Mouse (Mus musculus): ENCODE measurements around the gene Fam25c.
"Not testable (repeated sequence)": the region's sequence is repeated elsewhere in the genome, so short reads cannot be mapped to it uniquely, and the experiment has no call there.

Fam25c gene

DNA sequence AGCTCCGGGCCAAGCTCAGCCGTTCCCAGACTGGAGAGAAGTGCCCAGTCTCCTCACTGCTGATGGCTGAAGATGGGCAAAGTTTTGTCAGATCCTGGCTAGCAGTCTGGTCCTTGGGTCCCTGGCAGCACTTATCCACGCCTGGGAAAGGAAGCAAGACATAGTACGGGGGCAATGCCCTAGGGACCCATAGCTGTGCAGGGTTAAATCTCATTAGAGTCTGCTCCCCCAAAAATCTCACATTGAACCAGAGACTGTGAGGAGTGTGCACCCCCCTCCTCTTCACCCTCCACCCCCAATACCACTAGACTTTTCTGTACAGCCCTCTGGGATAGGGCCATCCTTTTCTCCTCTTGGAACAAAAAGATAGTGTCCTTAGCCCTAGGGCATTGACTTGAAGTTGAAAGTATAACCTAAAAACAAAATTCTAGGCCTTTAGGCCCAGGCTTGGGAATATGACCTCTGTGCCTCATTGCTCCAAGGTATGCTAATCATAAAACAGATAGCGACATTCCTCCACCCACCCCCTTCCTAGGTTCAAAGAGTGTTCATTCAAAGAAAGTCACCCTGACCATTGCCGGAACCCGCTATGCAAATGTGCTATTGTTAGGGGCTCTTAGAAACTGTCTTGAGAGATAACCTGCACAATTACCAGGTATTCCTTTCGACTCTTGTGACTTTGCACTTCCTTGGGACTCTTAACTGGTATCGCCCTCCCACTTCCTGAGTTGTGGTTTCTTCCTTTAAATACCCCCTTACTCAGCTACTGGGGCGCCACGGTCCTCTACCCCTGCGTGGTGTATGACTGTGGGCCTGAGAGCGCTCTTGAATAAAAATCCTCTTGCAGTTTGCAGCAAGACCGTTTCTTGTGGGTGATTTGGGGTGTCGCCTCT, 9.3 kb upstream of the Fam25c start:
- DNase-seq (ENCODE audit: extremely low read depth, insufficient read length, low spot score) = not testable (repeated sequence)

DNA sequence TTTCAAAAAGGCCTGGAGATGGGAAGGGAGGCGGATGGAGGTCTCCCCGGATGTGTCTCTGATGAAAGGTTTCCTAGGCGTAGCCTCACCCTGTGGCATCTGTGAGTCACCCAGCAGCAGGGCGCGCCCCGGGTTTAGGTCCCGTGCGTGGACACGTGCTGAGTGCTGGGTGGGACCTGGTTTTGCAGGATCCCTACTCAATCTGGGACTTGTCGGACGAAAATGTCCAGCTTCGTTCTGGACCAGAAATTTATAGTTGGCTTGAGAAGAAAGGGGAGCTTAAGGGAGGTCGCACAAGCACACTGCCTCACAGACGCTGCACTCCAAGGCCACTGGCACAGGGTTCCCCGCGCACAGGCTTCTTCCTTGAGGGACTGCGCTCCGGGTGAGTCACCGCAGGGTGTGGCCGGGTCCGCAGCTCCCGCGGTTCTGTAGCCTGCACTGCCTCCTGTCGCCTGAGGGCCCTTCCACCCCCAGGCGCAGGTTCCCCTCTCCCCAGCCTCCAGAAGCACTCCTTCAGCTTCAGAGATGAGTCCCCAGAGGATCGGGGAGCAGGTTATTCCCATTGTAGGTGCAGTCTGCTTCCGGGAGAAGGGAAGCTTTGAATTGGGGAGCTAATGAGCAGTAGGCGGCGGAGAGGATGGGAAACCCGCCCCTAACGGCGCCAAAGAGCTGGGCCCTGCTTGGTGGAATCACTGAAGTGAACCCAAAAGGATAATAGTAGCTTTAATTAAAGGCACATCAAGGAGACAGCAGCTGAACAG, 8.4 kb upstream of the Fam25c start:
- DNase-seq (ENCODE audit: extremely low read depth, insufficient read length, low spot score) = peak; percentile 97

GRCm38 (mm10) chr14:34362726-34363445, 7.7 kb upstream of the Fam25c start:
- DNase-seq (ENCODE audit: extremely low read depth, insufficient read length, low spot score) = no peak

GRCm38 (mm10) chr14:34362135-34362534, 6.9 kb upstream of the Fam25c start:
- no peak for DNase-seq (ENCODE audit: extremely low read depth, insufficient read length, low spot score)

DNA sequence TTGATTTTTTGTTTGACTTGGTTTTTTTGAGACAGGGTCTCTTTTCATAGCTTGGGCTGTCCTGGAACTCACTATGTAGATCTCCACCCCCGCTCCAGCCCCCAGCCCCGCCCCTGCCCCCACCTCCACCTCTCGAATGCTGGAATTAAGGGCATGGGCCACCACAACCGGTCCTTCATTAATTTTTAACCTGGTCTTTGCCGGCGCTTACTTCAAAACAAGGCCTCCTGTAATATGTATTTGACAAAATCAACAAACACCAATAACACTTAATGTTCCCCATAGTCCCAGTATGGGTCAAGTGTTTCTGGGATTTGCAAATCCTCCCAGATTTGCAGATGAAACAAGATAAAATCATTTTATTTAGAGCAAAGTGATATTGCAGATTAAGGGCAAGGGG, 5.0 kb upstream of the Fam25c start:
- no peak for DNase-seq (ENCODE audit: extremely low read depth, insufficient read length, low spot score)

DNA sequence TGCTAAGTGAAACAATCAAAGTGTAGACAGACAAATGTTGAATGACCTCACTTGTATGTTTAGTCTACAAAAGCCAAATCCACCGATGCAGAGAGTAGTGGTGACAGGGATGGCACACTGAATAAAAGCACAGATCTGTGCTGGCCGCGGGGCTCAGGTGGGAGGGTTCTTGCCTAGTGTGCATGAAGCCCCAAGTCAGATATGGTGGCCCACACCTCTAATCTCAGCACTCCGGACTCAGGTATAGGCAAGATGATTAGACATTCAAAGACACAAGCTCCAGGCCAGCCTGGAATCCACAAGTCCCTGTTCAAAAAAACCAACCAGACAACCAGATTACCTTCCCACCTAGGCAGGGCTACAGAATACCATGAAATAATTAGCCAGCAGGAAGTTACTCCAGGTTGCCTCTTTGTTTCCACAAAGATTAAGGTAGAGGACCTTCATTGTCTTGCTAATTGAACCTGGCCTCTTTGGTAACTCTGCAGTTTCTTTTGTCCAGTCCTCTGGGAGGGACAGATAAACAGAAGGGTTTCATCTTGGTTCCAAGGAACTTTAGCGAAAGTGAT, 4.5 kb upstream of the Fam25c start:
- DNase-seq (ENCODE audit: extremely low read depth, insufficient read length, low spot score) = no peak

GRCm38 (mm10) chr14:34357671-34358455, 2.6 kb upstream of the Fam25c start:
- DNase-seq (ENCODE audit: extremely low read depth, insufficient read length, low spot score) = no peak

DNA sequence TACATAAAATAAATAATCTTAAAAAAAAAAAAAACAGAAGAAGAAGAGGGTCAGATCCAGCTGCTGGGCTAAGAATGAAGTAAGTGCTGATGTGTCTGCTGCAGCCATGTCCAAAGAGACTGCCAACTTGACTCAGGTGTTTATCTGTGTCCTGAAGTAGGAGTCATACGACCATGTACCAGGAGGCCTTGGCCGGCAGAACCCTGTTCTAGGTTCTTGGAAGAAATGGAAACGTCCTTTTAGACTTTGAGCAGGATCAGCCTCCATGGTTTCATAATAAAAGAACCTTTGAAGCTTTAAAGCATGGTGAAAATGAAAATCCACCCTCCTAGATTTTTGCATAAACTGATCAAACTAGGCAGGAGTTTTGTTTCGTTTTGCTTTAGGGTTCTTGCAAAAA, 777 bp downstream of the Fam25c start:
- no peak for DNase-seq (ENCODE audit: extremely low read depth, insufficient read length, low spot score)

DNA sequence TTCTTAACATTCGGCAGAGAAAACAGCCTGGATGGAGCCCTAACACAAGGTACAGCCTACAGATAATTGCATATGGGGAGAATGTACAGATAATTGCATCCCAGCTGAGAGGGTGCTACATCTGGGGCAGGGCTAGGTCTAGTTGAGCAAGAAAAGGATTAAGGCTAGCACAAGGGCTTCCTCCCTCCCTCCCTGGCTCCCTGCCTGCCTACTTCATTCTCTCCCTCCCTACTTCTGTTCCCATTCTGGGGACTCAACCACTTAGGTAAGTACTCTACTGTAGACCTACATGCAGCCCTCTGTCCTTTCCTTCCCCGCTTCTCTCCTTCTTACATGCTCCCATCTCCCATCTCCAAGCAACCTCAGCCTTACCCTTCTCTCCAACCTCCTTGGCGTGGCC, 1.9 kb downstream of the Fam25c start:
- DNase-seq (ENCODE audit: extremely low read depth, insufficient read length, low spot score) = no peak

DNA sequence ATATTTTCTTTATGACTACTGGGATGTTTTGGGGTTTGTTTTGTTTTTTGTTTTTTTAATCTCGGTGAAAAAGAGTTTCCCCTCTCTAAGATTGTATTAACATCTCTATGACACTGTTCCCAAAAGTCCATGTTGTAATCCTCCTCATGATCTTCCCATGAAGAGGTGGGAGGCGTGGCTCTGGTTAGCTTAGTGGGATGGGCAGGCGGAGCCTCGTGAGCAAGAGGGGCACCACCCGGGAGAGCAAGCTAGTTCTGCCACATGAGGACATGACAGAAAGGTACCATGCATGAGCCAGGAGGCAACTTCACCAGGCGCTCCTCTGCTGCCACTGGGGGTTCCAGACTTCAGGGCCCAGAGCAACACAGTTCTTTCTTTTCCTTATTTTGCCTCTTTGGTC, 2.7 kb downstream of the Fam25c start:
- DNase-seq (ENCODE audit: extremely low read depth, insufficient read length, low spot score) = no peak

DNA sequence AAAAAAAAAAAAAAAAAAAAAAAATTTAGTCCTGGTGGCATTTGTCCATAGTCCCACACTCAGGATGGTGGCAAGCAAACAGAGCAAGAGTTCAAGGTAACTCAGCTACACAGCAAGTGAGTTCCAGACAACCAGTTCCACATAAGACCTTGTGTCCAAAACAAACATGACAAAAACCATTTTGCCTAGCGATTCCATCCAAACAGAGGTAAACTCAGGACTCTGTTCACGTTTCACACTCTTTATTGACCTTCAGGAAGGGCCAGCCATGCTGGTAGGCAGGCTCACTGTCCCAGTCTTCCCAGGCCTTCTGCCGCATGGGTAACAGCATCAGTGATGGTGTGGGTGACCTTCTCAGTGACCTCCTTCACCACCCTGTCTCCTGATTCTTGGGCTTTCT, 3.6 kb downstream of the Fam25c start:
- no peak for DNase-seq (ENCODE audit: extremely low read depth, insufficient read length, low spot score)

- DNase-seq (ENCODE audit: extremely low read depth, insufficient read length, low spot score) = no peak
Observed at GRCm38 (mm10) chr14:34349007-34349406, 6.2 kb downstream of the Fam25c start.

DNA sequence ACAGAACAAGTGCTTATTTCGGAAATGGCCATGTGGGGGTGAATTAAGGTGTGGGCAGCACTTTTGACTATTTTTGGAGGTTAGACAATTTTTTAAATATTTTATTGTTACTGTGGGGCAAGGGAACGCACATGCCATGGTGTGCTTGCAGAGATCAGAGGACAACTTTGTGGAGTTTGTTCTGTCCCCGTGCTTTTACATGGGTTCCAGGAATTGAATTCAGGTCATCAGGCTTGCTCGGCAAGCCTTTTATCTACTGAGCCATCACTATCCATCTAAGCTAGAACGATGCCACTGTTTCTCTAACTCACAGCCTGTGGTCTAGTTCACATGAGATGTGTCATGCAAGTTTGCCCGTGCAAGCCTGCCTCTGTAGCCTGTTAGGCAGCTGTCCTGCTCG, 6.9 kb downstream of the Fam25c start:
- no peak for DNase-seq (ENCODE audit: extremely low read depth, insufficient read length, low spot score)

DNA sequence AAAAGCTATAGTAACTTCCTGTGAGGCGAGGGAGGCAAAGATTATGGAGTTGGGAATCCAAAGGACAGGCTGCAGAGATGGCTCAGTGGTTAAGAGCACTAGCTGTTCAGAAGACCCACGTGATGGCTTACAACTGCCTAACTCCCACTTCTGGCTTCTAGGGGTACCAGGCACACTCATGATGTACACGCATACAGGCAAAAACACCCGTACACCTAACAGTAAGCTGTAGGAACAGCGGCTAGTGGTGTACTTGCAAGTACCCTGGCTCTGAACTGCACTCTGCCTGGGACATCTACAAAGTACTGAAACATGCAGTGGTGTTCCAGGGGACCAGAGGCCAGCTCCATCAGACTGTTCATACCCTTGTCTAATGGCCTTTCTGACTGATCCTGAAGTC, 8.1 kb downstream of the Fam25c start:
- DNase-seq (ENCODE audit: extremely low read depth, insufficient read length, low spot score) = no peak

DNA sequence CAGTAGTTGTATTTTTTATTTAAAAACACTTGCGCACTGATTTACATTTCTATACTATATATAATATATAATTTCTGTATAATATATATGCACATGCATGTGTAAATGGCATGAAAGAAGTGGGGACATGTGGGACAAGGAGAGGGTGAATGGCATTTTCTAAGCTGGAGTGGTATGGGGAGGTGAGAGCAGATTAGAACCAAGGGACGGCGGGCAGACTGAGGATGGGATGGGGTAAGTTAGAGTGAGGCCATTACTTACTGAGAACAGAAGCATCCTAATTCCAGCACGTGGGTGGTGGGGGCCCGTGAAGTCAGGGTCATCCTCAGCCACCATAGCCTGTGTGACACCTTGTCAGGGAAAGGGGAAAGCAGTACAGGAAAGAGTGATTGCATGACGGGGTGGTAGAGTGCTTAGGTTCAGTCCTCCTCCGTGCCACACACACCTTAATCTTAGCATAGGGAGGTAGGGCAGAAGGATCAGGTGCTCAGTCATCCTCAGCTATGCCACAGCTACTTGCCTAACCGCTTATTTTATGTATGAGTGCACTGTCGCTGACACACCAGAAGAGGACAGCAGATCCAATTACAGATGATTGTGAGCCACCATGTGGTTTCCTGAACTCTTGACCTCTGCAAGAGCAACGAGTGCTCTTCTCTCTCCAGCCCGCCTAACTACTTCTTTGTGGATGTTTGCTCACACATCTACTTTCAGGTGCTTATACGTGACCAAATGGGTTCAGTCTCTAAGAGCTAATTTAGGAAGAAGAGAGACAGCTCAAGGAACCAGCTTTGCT, 9.3 kb downstream of the Fam25c start:
- no peak for DNase-seq (ENCODE audit: extremely low read depth, insufficient read length, low spot score)

DNA sequence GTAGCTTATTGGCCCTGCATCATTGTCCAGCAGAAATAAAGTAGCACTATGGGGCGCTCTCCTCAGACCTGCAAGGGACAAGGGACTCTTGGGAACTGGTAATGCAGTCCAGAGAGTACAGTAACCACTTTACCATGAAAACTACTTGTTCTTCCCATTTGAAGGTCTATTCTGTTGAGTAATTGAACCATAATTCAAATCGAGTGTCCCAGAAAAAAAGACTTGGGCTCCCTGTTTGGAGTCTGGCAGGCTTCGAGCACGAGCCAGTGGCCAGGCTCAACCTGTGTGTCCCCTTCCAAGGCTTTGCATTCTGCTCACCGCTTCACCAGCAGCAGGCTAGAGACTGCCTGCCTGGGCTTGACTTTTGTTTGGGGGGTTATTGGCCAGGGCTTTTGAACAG, 10.9 kb downstream of the Fam25c start:
- no peak for DNase-seq (ENCODE audit: extremely low read depth, insufficient read length, low spot score)

- no peak for DNase-seq (ENCODE audit: extremely low read depth, insufficient read length, low spot score)
Observed at GRCm38 (mm10) chr14:34343078-34343477, 12.2 kb downstream of the Fam25c start.

DNA sequence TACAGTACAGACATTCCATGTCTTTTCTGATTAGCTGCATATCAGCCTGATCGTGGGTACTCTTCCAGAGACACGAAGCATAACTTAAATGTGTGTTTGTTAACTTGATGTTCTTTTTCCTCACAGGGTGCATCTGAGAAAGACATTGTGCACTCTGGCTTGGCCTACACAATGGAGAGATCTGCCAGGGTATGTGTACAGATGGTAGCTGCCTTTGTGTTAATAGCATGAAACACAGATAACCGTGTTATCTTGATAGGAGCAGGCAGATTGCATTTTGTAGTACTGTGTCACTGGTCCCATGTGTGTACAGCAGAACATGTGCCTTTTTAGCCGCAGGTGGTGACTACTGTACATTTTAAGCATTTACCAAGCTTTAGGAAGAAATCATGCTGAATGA, 13.2 kb downstream of the Fam25c start:
- no peak for DNase-seq (ENCODE audit: extremely low read depth, insufficient read length, low spot score)

DNA sequence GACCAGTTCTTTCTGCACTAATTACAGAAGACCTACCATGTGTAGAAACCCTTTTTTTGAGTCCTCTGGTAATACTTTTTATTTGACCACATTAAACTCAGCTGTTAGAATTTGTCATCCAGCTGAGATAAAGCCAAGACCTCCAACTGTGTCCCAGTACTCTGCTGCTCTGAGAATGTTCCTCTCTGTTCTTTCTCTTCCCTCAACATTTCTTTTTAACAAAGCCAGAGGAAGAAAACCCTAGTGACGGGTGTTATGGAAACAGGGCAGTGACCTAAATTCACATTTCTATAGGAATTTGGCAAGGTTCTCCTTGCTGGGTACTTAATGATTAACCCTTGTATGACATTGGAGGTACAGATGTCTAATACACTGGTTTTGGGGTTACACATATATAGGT, 15.8 kb downstream of the Fam25c start:
- DNase-seq (ENCODE audit: extremely low read depth, insufficient read length, low spot score) = no peak
